Mouse (Mus musculus): ENCODE measurements at regions not wholly inside any gene's neighbourhood (a gene's known extent, or its start where the extent isn't known, plus 50 kb on each side); places are given as distances from the start of the nearest gene placed in this dataset.

- DNase-seq (ENCODE audit: low read depth, low spot score), result no peak
- CTCF ChIA-PET, result no interaction called here
- in situ Hi-C loops (cut with MboI; ENCODE audit: low pct_unique_long_range_greater_than_20kb), result no loop called here
These were observed 452.6 kb upstream of the Nrsn1 start for GRCm38 (mm10) chr13:25722595-25723525.

GRCm38 (mm10) chr13:25700965-25701364 lies 430.7 kb upstream of the Nrsn1 start:
- DNase-seq (ENCODE audit: low read depth, low spot score) (no peak), ATAC-seq (no peak)
- POLR2A ChIA-PET, result no interaction called here
- CTCF ChIA-PET, result interaction anchor here (0.7 to 2.6 kb wide), 2 partner anchors 12 to 34 kb away, joined by 3 to 11 read pairs; no protein-coding TSS in a partner anchor
- no peak for TF ChIP-seq CTCF (IDR thresholded peaks at IDR 0.05)
- no peaks in the 10 kb centered on the region for H3K27me3 ChIP-seq
- in situ Hi-C loops (cut with MboI; ENCODE audit: low pct_unique_long_range_greater_than_20kb), result no loop called here

More at GRCm38 (mm10) chr13:25722595-25723525, 452.6 kb upstream of the Nrsn1 start:
- no peaks in the 10 kb centered on the region for H3K27me3 ChIP-seq
- no peak for ATAC-seq
- no peak for TF ChIP-seq CTCF (IDR thresholded peaks at IDR 0.05)
- POLR2A ChIA-PET, result interaction anchor here (0.7 kb wide), 1 partner anchor 23 kb away, joined by 3 read pairs; no protein-coding TSS in a partner anchor

- no peak for TF ChIP-seq CTCF (IDR thresholded peaks at IDR 0.05)
- CTCF ChIA-PET, result no interaction called here
- no peak for DNase-seq (ENCODE audit: low read depth, low spot score)
- POLR2A ChIA-PET, result interaction anchor here (0.6 kb wide), 1 partner anchor 488 kb away, joined by 3 read pairs; no protein-coding TSS in a partner anchor
- ATAC-seq, result no peak
- in situ Hi-C loops (cut with MboI; ENCODE audit: low pct_unique_long_range_greater_than_20kb), result no loop called here
- H3K27me3 ChIP-seq, result no peaks in the 10 kb centered on the region
These were observed 425.7 kb upstream of the Nrsn1 start for GRCm38 (mm10) chr13:25695956-25696355.

GRCm38 (mm10) chr13:25695017-25695604 lies 424.8 kb upstream of the Nrsn1 start:
- in situ Hi-C loops (cut with MboI; ENCODE audit: low pct_unique_long_range_greater_than_20kb), result no loop called here
- no peak for TF ChIP-seq CTCF (IDR thresholded peaks at IDR 0.05)
- DNase-seq (ENCODE audit: low read depth, low spot score) (no peak), ATAC-seq (no peak)
- CTCF ChIA-PET, result no interaction called here
- no peaks in the 10 kb centered on the region for H3K27me3 ChIP-seq
- POLR2A ChIA-PET, result no interaction called here

- CTCF ChIA-PET, result no interaction called here
- no peak for TF ChIP-seq CTCF (IDR thresholded peaks at IDR 0.05)
- H3K27me3 ChIP-seq, result no peaks in the 10 kb centered on the region
- DNase-seq (ENCODE audit: low read depth, low spot score) (no peak), ATAC-seq (no peak)
- POLR2A ChIA-PET, result interaction anchor here (0.5 kb wide), 1 partner anchor 16 kb away, joined by 3 read pairs; no protein-coding TSS in a partner anchor
- in situ Hi-C loops (cut with MboI; ENCODE audit: low pct_unique_long_range_greater_than_20kb), result no loop called here
These were observed 408.0 kb upstream of the Nrsn1 start for GRCm38 (mm10) chr13:25678221-25678735.

GRCm38 (mm10) chr13:25675208-25675607 lies 404.9 kb upstream of the Nrsn1 start:
- DNase-seq (ENCODE audit: low read depth, low spot score) (no peak), ATAC-seq (no peak)
- in situ Hi-C loops (cut with MboI; ENCODE audit: low pct_unique_long_range_greater_than_20kb), result no loop called here
- POLR2A ChIA-PET, result no interaction called here
- TF ChIP-seq CTCF (IDR thresholded peaks at IDR 0.05), result no peak
- no peaks in the 10 kb centered on the region for H3K27me3 ChIP-seq
- CTCF ChIA-PET, result interaction anchor here (1.0 kb wide), 1 partner anchor 14 kb away, joined by 3 read pairs; no protein-coding TSS in a partner anchor

- ATAC-seq (no peak), DNase-seq (ENCODE audit: low read depth, low spot score) (no peak)
- in situ Hi-C loops (cut with MboI; ENCODE audit: low pct_unique_long_range_greater_than_20kb), result no loop called here
- H3K27me3 ChIP-seq, result no peaks in the 10 kb centered on the region
- ChIA-PET POLR2A (no interaction called here), CTCF (no interaction called here)
- no peak for TF ChIP-seq CTCF (IDR thresholded peaks at IDR 0.05)
These were observed 395.7 kb upstream of the Nrsn1 start for GRCm38 (mm10) chr13:25666022-25666421.

- ATAC-seq (no peak), DNase-seq (ENCODE audit: low read depth, low spot score) (no peak)
- no peak for TF ChIP-seq CTCF (IDR thresholded peaks at IDR 0.05)
- ChIA-PET CTCF (interaction anchor here (0.6 kb wide), 1 partner anchor 32 kb away, joined by 3 read pairs; no protein-coding TSS in a partner anchor), POLR2A (no interaction called here)
- H3K27me3 ChIP-seq, result no peaks in the 10 kb centered on the region
- in situ Hi-C loops (cut with MboI; ENCODE audit: low pct_unique_long_range_greater_than_20kb), result no loop called here
These were observed 394.8 kb upstream of the Nrsn1 start for GRCm38 (mm10) chr13:25664963-25665606.

- TF ChIP-seq CTCF (IDR thresholded peaks at IDR 0.05), result no peak
- no peaks in the 10 kb centered on the region for H3K27me3 ChIP-seq
- no peak for DNase-seq (ENCODE audit: low read depth, low spot score)
- CTCF ChIA-PET, result no interaction called here
- POLR2A ChIA-PET, result no interaction called here
- in situ Hi-C loops (cut with MboI; ENCODE audit: low pct_unique_long_range_greater_than_20kb), result no loop called here
- no peak for ATAC-seq
These were observed 378.1 kb upstream of the Nrsn1 start for GRCm38 (mm10) chr13:25648430-25648786.

GRCm38 (mm10) chr13:25647711-25648429 lies 377.6 kb upstream of the Nrsn1 start:
- no peaks in the 10 kb centered on the region for H3K27me3 ChIP-seq
- in situ Hi-C loops (cut with MboI; ENCODE audit: low pct_unique_long_range_greater_than_20kb), result no loop called here
- no peak for TF ChIP-seq CTCF (IDR thresholded peaks at IDR 0.05)
- ChIA-PET CTCF (no interaction called here), POLR2A (no interaction called here)
- DNase-seq (ENCODE audit: low read depth, low spot score) (no peak), ATAC-seq (no peak)

Data from Patski (cell line).